Mouse (Mus musculus) yolk sac, embryonic 10.5 days (tissue): ENCODE measurements at regions not wholly inside any gene's neighbourhood (a gene's known extent, or its start where the extent isn't known, plus 50 kb on each side); places are given as distances from the start of the nearest gene placed in this dataset.
A peak's percentile ranks its signal among the peaks of the same experiment; 100 is the strongest.

Experiments
- DNase-seq: peaks from one replicate; pipeline ENCODE4 v3.0.0-alpha.2; 2017; ENCODE audit warnings: low spot score

GRCm38 (mm10) chr15:62127602-62128158 lies 1204.9 kb upstream of the A1bg start:
- DNase-seq = peak; percentile 59

- DNase-seq = no peak
Observed at GRCm38 (mm10) chr15:62125718-62126117, 1202.9 kb upstream of the A1bg start.

- no peak for DNase-seq
Observed at GRCm38 (mm10) chr15:62123756-62124155, 1200.9 kb upstream of the A1bg start.

- no peak for DNase-seq
Observed at GRCm38 (mm10) chr15:62122265-62123023, 1199.6 kb upstream of the A1bg start.

- DNase-seq = no peak
Observed at GRCm38 (mm10) chr15:62121696-62122095, 1198.9 kb upstream of the A1bg start.

- DNase-seq = peak; percentile 53
Observed at GRCm38 (mm10) chr15:62120735-62121134, 1197.9 kb upstream of the A1bg start.

- peak; percentile 78 for DNase-seq
Observed at GRCm38 (mm10) chr15:62118997-62119396, 1196.2 kb upstream of the A1bg start.

- no peak for DNase-seq
Observed at GRCm38 (mm10) chr15:62116184-62116583, 1193.4 kb upstream of the A1bg start.

- DNase-seq = no peak
Observed at GRCm38 (mm10) chr15:62114815-62115214, 1192.0 kb upstream of the A1bg start.

- DNase-seq = no peak
Observed at GRCm38 (mm10) chr15:62112151-62112550, 1189.3 kb upstream of the A1bg start.

GRCm38 (mm10) chr15:62107976-62108375 lies 1185.2 kb upstream of the A1bg start:
- DNase-seq = no peak

GRCm38 (mm10) chr15:62106518-62106975 lies 1183.7 kb upstream of the A1bg start:
- peak; percentile 85 for DNase-seq

- DNase-seq = peak; percentile 72
Observed at GRCm38 (mm10) chr15:62105483-62105882, 1182.7 kb upstream of the A1bg start.

- DNase-seq = no peak
Observed at GRCm38 (mm10) chr15:62104653-62105052, 1181.8 kb upstream of the A1bg start.

- no peak for DNase-seq
Observed at GRCm38 (mm10) chr15:62099683-62100082, 1176.9 kb upstream of the A1bg start.

- peak; percentile 81 for DNase-seq
Observed at GRCm38 (mm10) chr15:62098791-62099660, 1176.2 kb upstream of the A1bg start.

- no peak for DNase-seq
Observed at GRCm38 (mm10) chr15:62096778-62097177, 1174.0 kb upstream of the A1bg start.

GRCm38 (mm10) chr15:62095198-62095597 lies 1172.4 kb upstream of the A1bg start:
- DNase-seq = no peak

GRCm38 (mm10) chr15:62093672-62094071 lies 1170.9 kb upstream of the A1bg start:
- DNase-seq = no peak

GRCm38 (mm10) chr15:62092671-62093185 lies 1169.9 kb upstream of the A1bg start:
- DNase-seq = peak; percentile 71

- no peak for DNase-seq
Observed at GRCm38 (mm10) chr15:62091746-62092659, 1169.2 kb upstream of the A1bg start.
